Comparison of ENCODE assay signal across 8 mouse cellular contexts in the genomic region with DNA sequence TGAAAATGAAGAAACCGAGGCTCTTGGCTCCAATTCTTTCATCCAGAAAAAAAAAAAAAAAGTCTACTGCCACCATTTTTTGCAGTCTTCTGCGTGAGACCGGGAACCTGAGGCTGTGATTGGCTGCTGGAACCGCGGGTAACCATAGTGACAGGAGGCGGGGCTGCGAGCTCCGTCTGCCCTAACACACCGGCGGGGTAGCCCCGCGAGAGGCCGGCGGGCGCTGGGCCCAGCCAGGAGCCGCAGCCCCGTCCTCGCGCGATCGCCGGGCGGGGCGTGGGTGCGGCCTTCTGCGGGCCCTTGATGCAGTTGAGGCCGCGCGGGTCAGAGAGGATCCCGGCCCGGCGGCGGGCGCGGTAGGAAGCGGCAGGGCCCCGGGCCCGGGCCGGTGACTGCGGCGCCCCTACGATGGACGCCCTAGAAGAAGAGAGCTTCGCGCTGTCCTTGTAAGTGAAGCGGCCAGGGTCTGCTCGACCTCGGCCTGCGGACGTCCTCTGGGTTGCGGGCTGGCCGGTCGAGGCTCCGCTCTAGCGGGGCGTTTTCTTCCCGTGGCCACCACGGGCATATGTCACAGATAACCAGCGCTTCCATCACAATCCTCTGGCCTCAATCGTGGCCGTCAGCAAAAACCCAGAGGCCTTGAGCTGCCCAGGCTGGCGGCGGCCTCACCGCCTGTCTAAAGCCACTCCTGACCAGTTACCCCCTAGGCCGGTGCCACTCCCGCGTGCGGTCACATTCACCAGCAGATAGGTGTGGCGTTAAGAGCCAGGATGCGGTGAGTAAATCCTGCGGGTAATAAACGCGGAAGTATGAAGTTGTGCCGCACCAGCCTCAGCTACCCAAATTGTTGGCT. TPM values are rescaled to one million over a fixed set of nuclear protein-coding genes. Genes with fewer than 3 reads are reported as not detected.
DNase-seq lines count a peak whose midpoint lies in the region; ATAC-seq lines count a peak whose summit lies in the region.

A gene (plus strand): TSS at position 145 of the 853 bp plus-strand sequence.

- peak within 1 kb of the TSS; percentile 87 for H3K27ac ChIP-seq in hindbrain, embryonic 12.5 days

- peak; percentile 99 for ATAC-seq in hindbrain, embryonic 12.5 days (ENCODE audit: low FRiP score)

- DNase-seq in Muller cell, postnatal 12 days (ENCODE audit: inconsistent ontology term), result peak; percentile 97
- peak; percentile 96 for DNase-seq in cerebellum, adult 9-11 months
- peak; percentile 94 for DNase-seq in frontal cortex, postnatal 10 days (ENCODE audit: low spot score in 2 of 2)
- peak; percentile 90 to 95 for DNase-seq in layer of hippocampus, postnatal 14 days (ENCODE audit: low spot score in 2 of 2)
- peak; percentile 94 for DNase-seq in lung, postnatal 14 days
- peak; percentile 71 for DNase-seq in retina, adult 2 months (ENCODE audit: low read depth, low spot score)
- DNase-seq in thymus, postnatal 36 days, result peak; percentile 90 to 93

- H3K36me3 ChIP-seq in hindbrain, embryonic 12.5 days, result peaks cover 24% of the 10 kb centered on the region

- H3K27me3 ChIP-seq in hindbrain, embryonic 12.5 days, result no peaks in the 10 kb centered on the region

- H3K4me1 ChIP-seq in hindbrain, embryonic 12.5 days, result peaks cover 21% of the 10 kb centered on the region

- H3K4me3 ChIP-seq in hindbrain, embryonic 12.5 days, result peak within 1 kb of the TSS; percentile 64

- under 1% methylated on average over 70 of the region's 74 CpGs for WGBS in hindbrain, embryonic 12.5 days

- no peaks in the 10 kb centered on the region for H3K9me3 ChIP-seq in hindbrain, embryonic 12.5 days (replicated peaks)

- H3K4me2 ChIP-seq in hindbrain, embryonic 12.5 days (replicated peaks), result peak within 1 kb of the TSS; percentile 70

- peak within 1 kb of the TSS; percentile 84 for H3K9ac ChIP-seq in hindbrain, embryonic 12.5 days

RNA-seq across cellular contexts. Expression of the gene that starts here (rescaled TPM):
- 205 and 223 TPM in 2 replicates for polyA plus RNA-seq in hindbrain, embryonic 12.5 days (2016; fragmentation: Nextera tagmentation; extraction: Ambion mirVana)
- 100 to 1,000 TPM; 152 to 167 TPM for total RNA-seq in layer of hippocampus, postnatal 14 days (2021)

Comparison
In these comparisons a context has a peak if more than half of its experiments do, and no peak if none do; other contexts are left out.
1. Peak in every context shown above with its lines: DNase-seq, ATAC-seq, H3K4me3 ChIP-seq and H3K27ac ChIP-seq.